Mouse (Mus musculus): Measurements from ENCODE around the gene Gga1.

- no peak for TF ChIP-seq CTCF (IDR thresholded peaks at IDR 0.05; ENCODE audit: extremely low read depth, insufficient read length, insufficient replicate concordance, low read depth, low read length)
- no peak; the same call in 1 of the 2 replicates for TF ChIP-seq POLR2A (IDR thresholded peaks at IDR 0.05; ENCODE audit: low read depth, low read length)
These were observed 26.7 kb upstream of the Gga1 start for GRCm38 (mm10) chr15:78850059-78850824.
